Mouse (Mus musculus) heart, adult 2 months (tissue): ENCODE results near the gene Gm11037.
A peak's percentile ranks its signal among the peaks of the same experiment; 100 is the strongest.

Experiments used
- CTCF ChIP-seq: fragments of 200-600 bp; IDR thresholded peaks from 2 replicates; pipeline ENCODE4 v1.8.1; 2022; ENCODE audit warnings: antibody characterized with exemption, mild to moderate bottlenecking, moderate library complexity
- EP300 ChIP-seq: fragments of 200-500 bp; IDR thresholded peaks from 2 replicates; pipeline ENCODE4 v1.6.1; 2011; ENCODE audit warnings: low read depth, low read length, control low read depth; ENCODE audit not compliant: insufficient read depth
- POLR2A ChIP-seq: fragments of 200-500 bp; IDR thresholded peaks from 2 replicates; pipeline ENCODE4 v1.6.1; 2011; ENCODE audit warnings: mild to moderate bottlenecking, low read depth, low read length, control low read depth; ENCODE audit not compliant: insufficient read depth

- TF ChIP-seq CTCF: peak; percentile 96
- TF ChIP-seq EP300: peak; percentile 59; the same call in 1 of the 2 replicates
- TF ChIP-seq POLR2A: no peak
Measured at GRCm38 (mm10) chr2:131142592-131142991, 9.3 kb downstream of the Gm11037 start.
